In genomic region chr17:25272326-25272725, GRCm38 (mm10) we compare ENCODE assay signal across 8 mouse cellular contexts. TPM values are rescaled to one million over a fixed set of nuclear protein-coding genes. Genes with fewer than 3 reads are reported as not detected.
DNase-seq lines count a peak whose midpoint lies in the region; ATAC-seq lines count a peak whose summit lies in the region.

No protein-coding gene starts in this region.

- no peaks in the 10 kb centered on the region for H3K27me3 ChIP-seq in forebrain, embryonic 13.5 days
- H3K27me3 ChIP-seq in midbrain, embryonic 10.5 days (ENCODE audit: low read depth, poor library complexity, severe bottlenecking), result no peaks in the 10 kb centered on the region

- H3K27ac ChIP-seq in forebrain, embryonic 13.5 days, result peak overlapping the region; percentile 97
- peak overlapping the region; percentile 99 for H3K27ac ChIP-seq in midbrain, embryonic 10.5 days (replicated peaks)

- H3K4me2 ChIP-seq in forebrain, embryonic 13.5 days, result peak overlapping the region; percentile 93

- peaks cover 35% of the 10 kb centered on the region for H3K36me3 ChIP-seq in forebrain, embryonic 13.5 days (ENCODE audit: poor library complexity, severe bottlenecking)
- peaks cover 47% of the 10 kb centered on the region for H3K36me3 ChIP-seq in midbrain, embryonic 10.5 days

- ATAC-seq in forebrain, embryonic 13.5 days, result no peak

- peak overlapping the region; percentile 94 for H3K4me3 ChIP-seq in forebrain, embryonic 13.5 days
- peak overlapping the region; percentile 99 for H3K4me3 ChIP-seq in midbrain, embryonic 10.5 days

- DNase-seq in adrenal gland, postnatal 14 days, result peak; percentile 49
- DNase-seq in adrenal gland, postnatal 36 days, result no peak
- peak; percentile 47 for DNase-seq in ES-CJ7 (ENCODE audit: low read depth, low spot score)
- peak; percentile 40 to 74 for DNase-seq in kidney, postnatal 25 days
- no peak for DNase-seq in midbrain, embryonic 10.5 days (ENCODE audit: low spot score)
- DNase-seq in left cerebral cortex, adult 9 months (ENCODE audit: low spot score in 2 of 2), result no peak
- no peak for DNase-seq in cerebellum, adult 8-10 months

- peaks cover 36% of the 10 kb centered on the region for H3K4me1 ChIP-seq in forebrain, embryonic 13.5 days
- peaks cover 41% of the 10 kb centered on the region for H3K4me1 ChIP-seq in midbrain, embryonic 10.5 days

- H3K9me3 ChIP-seq in forebrain, embryonic 13.5 days (replicated peaks), result no peaks in the 10 kb centered on the region
- H3K9me3 ChIP-seq in midbrain, embryonic 10.5 days (replicated peaks), result no peaks in the 10 kb centered on the region

- 1% methylated on average over 10 of the region's 10 CpGs for WGBS in forebrain, embryonic 13.5 days
- 1% methylated on average over 10 of the region's 10 CpGs for WGBS in midbrain, embryonic 10.5 days

- peak overlapping the region; percentile 100 for H3K9ac ChIP-seq in forebrain, embryonic 13.5 days

RNA-seq across cellular contexts. Expression of gene Ube2i, which starts 2.1 kb away (rescaled TPM):
- total RNA-seq in adrenal gland, postnatal 14 days (2021), result 232 and 245 TPM in 2 replicates
- 100 to 1,000 TPM; 242 to 248 TPM for total RNA-seq in adrenal gland, postnatal 36 days (2021)
- polyA plus RNA-seq in forebrain, embryonic 13.5 days (2015; fragmentation: Nextera tagmentation; extraction: Ambion mirVana), result 755 and 766 TPM in 2 replicates
- polyA plus RNA-seq in midbrain, embryonic 10.5 days (2016; fragmentation: Nextera tagmentation; extraction: Ambion mirVana), result 879 and 915 TPM in 2 replicates

RNA-seq across cellular contexts. Expression of gene Baiap3, which starts 16.2 kb away (rescaled TPM):
- 12.1 and 12.6 TPM in 2 replicates for total RNA-seq in adrenal gland, postnatal 14 days (2021)
- 10 to 100 TPM in 1 of 2 experiments, 1 to 10 TPM in 1; 6.9 to 10.7 TPM for total RNA-seq in adrenal gland, postnatal 36 days (2021)
- polyA plus RNA-seq in forebrain, embryonic 13.5 days (2015; fragmentation: Nextera tagmentation; extraction: Ambion mirVana), result 3.6 and 5.2 TPM in 2 replicates
- 2.3 and 2.4 TPM in 2 replicates for polyA plus RNA-seq in midbrain, embryonic 10.5 days (2016; fragmentation: Nextera tagmentation; extraction: Ambion mirVana)

RNA-seq across cellular contexts. Expression of gene Prss34, which starts 25.9 kb away (rescaled TPM):
- 1.2 and 1.3 TPM in 2 replicates for total RNA-seq in adrenal gland, postnatal 14 days (2021)
- under 1 TPM; 0.30 to 0.43 TPM for total RNA-seq in adrenal gland, postnatal 36 days (2021)
- not detected in 2 replicates for polyA plus RNA-seq in forebrain, embryonic 13.5 days (2015; fragmentation: Nextera tagmentation; extraction: Ambion mirVana)
- not detected in 2 replicates for polyA plus RNA-seq in midbrain, embryonic 10.5 days (2016; fragmentation: Nextera tagmentation; extraction: Ambion mirVana)

RNA-seq across cellular contexts. Expression of gene Tsr3, which starts 32.4 kb away (rescaled TPM):
- total RNA-seq in adrenal gland, postnatal 14 days (2021), result 20.4 and 22.9 TPM in 2 replicates
- 10 to 100 TPM; 23.1 to 29.0 TPM for total RNA-seq in adrenal gland, postnatal 36 days (2021)
- 63.3 and 64.3 TPM in 2 replicates for polyA plus RNA-seq in forebrain, embryonic 13.5 days (2015; fragmentation: Nextera tagmentation; extraction: Ambion mirVana)
- 74.6 and 80.4 TPM in 2 replicates for polyA plus RNA-seq in midbrain, embryonic 10.5 days (2016; fragmentation: Nextera tagmentation; extraction: Ambion mirVana)

RNA-seq across cellular contexts. Expression of gene Gnptg, which starts 32.4 kb away (rescaled TPM):
- 34.3 and 35.7 TPM in 2 replicates for total RNA-seq in adrenal gland, postnatal 14 days (2021)
- 10 to 100 TPM; 41.2 to 43.2 TPM for total RNA-seq in adrenal gland, postnatal 36 days (2021)
- 71.9 and 74.8 TPM in 2 replicates for polyA plus RNA-seq in forebrain, embryonic 13.5 days (2015; fragmentation: Nextera tagmentation; extraction: Ambion mirVana)
- 67.0 and 75.3 TPM in 2 replicates for polyA plus RNA-seq in midbrain, embryonic 10.5 days (2016; fragmentation: Nextera tagmentation; extraction: Ambion mirVana)

Comparison
In these comparisons a context has a peak if more than half of its experiments do, and no peak if none do; other contexts are left out.
1. DNase-seq: peak in adrenal gland, postnatal 14 days (single experiment), ES-CJ7 (single experiment) and kidney, postnatal 25 days (2 of 2); none in adrenal gland, postnatal 36 days (0 of 2), midbrain, embryonic 10.5 days (single experiment), left cerebral cortex, adult 9 months (0 of 2) and cerebellum, adult 8-10 months (single experiment).